Mouse (Mus musculus): ENCODE measurements around the gene 9130230L23Rik.

DNA sequence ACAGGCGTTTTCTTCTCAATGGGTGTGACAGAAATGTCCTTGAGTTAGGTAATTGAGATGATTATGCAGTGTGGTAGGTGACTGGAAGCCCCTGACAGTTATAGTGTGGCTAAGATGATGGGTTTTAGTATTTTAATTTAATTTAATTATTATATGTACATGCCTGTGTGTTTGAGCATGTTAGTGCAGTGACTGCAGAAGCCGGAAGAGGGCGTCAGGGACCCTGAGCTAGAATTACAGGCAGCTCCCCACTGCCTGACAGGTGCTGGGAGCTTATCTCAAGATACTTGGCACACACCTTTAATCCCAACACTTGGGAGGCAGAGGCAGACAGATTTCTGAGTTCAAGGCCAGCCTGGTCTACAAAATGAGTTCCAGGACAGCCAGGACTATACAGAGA is 36.1 kb downstream of the 9130230L23Rik start:
- TF ChIP-seq TAL1 (IDR thresholded peaks at IDR 0.05; ENCODE audit: low read length) (no peak), GATA1 (IDR thresholded peaks at IDR 0.05; ENCODE audit: low read length) (no peak)
